Mouse (Mus musculus) MN1 (cell line): ENCODE results near the gene Msi1.
"Not testable (repeated sequence)": the region's sequence is repeated elsewhere in the genome, so short reads cannot be mapped to it uniquely, and the experiment has no call there.

ENCODE experiments used
- DNase-seq: peaks from one replicate; pipeline ENCODE4 v3.0.0-alpha.2; 2016; ENCODE audit warnings: low spot score

The Msi1 gene

DNA sequence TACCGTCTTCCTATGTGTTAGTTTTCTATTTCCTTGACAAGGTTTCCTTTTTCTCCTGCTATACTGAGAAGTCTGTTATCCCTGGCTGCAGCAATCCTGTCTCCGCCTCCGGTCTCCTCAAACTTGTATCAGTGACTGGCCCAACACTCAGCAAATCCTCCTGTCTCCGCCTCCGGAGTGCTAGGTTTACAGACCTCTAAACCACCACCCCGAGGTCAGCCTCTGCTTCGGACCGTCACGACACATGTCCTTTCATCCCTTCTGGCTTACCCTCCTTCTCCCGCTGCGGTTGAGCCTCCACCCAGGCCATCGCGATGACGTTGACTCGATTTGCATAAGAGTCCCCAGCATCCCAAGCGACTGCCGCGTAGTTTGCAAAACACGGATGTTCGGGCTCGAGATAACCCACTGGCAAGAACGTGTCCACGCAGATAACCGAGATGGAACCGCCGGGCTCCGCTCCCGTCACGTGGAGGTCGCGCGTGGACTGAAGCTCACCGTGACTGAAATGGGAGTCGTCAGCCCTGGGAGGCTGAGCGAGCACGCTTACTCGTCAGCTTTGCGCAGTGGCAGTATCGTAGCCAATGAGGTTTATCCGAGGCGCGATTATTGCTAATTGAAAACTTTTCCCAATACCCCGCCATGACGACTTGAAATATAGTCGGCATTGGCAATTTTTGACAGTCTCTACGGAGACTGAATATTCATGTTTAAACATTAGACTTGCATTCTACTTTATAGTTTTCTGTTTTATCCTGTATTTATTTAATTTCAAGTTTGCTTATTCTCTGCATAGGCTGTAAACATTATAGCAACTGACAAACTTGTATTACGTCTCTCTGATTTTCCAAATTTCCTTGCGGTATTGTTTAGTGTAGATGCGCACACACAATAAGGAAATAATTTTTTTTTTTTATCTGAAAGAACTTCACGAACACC lies 60.6 kb downstream of the Msi1 start:
- DNase-seq, result peak; percentile 93

DNA sequence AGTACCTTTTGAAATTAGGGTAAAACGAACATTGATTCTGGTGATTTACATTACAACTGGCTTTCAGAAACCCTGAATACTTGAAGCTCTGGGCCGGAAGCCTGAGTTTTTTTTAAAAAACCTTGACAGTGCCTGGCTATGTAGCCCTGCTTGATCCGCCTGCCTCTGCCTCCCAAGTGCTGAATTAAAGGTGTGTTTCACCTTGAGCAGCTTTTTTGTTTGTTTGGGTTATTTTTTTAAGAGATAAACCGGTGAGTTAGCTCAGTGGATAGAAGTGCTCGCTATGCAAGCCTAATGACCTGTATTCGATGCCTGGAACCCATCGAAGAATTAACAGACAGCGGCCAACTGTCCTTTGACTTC lies 61.2 kb downstream of the Msi1 start:
- no peak for DNase-seq

DNA sequence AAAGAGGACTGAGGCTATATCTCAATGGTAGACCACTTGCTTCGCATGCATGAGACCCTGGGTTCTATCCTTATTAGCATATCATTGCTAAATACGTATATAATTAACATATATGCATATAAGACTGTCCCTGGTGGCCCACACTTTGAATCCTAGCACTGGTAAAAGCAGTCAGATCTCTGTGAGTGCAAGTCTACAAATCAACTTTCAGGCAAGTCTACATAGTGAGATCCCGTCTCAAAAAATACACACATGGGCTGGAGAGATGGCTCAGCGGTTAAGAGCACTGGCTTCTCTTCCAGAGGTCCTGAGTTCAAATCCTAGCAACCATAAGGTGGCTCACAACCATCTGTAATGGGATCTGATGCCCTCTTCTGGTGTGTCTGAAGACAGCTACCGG lies 61.7 kb downstream of the Msi1 start:
- peak; percentile 43 for DNase-seq

DNA sequence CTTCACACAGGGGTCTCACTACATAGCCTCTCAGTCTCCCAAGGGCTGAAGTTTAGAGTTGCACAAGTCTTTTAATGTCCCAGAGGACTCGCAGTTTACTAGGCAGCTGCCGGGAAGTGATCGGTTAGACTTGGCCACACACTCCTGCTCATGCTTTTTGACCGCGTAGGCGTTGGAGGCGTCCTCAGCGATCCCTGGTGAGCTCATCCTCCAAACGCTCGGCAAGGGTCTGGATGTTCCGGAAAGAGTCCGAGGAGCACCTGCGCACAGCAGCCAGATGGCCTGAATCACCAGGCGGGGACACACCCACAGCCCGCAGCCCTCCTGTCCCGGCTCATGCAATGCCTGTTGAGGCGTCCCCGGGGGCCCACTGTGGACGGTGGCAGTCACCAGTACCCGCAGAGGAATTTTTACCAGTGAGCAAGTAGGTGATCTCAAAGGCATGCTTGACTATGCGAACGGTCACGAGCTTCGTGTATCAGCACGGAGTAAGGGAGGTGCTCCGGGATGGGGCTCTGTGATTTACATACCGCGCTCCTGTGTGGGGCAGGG lies 62.4 kb downstream of the Msi1 start:
- DNase-seq, result peak; percentile 90

DNA sequence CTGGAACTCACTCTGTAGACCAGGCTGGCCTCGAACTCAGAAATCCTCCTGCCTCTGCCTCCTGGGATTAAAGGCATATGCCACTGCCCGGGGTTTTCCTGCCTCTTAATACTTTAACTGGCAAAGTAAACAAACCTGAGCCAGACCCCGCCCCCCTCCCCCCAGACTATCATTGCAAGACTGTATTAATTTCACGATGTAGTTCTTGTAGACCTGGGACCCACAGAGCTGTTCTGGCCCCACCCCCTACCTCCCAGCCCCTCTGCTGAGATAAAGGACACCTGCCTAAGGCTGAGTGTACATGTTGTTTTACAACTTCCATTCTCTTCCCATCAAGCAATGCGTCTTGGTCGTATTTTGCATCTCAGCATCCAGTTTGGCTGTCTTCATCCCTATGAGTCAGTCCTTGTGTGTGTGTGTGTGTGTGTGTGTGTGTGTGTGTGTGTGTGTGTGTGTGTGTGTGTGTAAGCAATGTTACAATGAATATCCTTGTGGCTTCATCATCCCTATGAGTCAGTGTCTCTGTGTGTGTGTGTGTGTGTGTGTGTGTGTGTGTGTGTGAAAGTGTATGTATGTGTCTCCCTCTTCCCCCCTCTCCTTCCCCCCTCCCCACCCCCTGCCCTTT lies 63.4 kb downstream of the Msi1 start:
- DNase-seq, result peak; percentile 57

DNA sequence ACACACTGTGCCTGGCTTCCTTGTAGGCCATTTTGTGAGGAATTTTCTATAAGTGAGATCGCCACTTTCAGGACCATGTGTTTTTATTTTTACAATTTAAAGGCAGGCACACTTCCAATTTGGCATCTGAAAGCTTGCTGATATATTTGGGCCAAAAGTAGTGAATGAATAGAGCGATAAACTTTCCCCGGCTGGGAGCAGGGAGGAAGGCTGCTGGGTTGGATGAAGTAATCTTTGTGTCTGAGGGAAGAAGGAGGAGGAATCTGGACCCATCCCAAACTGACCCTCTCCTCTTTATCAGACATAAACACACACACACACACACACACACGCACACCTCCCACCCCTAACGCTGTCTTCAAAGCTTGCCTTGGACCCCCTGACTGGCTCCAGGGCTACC lies 64.0 kb downstream of the Msi1 start:
- DNase-seq, result no peak

DNA sequence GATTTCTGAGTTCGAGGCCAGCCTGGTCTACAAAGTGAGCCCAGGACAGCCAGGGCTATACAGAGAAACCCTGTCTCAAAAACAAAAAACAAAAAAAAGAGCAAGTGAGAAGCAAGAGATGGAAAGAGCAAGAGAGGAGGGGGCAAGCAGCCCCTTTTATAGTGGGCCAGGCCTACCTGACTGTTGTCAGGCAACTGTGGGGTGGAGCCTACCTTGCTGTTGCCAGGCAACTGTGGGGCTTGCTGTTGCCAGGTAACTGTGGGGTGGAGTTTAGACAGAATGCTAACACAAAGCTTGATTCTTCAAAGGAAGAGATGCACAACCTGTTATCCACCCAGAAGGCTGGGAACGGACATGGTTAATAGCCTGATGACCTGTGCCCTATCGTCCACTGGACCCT lies 66.2 kb downstream of the Msi1 start:
- DNase-seq, result not testable (repeated sequence)

DNA sequence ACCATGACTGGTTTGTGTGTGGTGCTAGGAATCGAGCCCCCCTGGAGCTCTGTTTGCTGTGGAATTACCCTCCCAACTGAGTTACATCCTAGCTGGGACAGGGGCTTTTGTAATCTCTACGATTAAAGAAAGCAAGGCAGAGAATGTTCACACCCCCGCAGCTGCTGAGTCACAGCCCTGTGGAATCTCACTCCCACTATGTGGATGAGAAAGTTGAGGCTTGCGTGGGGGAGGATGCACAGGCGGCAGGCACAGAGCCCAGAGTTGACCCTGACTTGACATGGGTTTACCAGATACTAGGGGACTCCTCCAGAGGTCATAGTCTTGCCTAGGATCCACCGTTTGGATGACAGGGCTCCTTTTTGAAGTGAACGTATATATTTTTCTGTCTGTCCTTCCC lies 67.6 kb downstream of the Msi1 start:
- no peak for DNase-seq

DNA sequence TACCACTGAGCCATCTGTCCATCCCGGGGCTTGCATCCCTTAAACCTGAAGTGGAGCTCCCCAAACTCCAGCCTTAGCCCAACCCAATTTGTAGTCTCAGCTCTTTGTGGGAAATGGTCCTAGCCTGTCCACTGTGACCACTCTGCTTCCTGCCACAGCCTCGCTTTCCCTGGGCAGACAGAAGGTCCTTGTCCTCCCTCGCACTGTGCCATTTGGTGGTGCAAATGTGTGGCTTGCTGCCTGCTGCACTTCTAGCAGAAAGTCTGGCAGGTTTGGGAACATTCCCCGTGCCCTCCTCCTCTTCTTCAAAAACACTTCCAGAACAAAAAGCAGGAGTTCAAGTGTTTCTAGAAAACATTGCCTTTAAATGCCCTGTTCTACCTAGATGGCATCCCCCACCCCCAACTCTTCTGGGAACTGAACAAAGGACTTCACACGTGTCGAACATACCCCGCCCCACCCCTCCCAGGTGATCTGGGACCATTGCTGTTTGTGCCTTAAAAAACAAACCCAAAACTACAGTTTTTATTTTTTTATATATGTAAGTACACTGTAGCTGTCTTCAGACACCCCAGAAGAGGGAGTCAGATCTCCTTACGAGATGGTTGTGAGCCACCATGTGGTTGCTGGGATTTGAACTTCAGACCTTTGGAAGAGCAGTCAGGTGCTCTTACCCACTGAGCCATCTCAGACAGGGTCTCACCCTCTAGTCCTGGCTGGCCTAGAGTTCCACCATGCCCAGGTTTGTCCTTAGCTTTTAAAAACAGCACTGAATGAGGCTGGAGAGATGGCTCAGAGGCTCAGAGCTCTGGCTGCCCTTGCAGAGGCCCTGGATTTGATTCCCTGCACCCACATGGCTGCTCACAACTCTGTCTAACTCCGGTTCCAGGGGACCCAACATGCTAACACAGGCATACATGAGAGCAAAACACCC lies 69.2 kb downstream of the Msi1 start:
- DNase-seq, result no peak

DNA sequence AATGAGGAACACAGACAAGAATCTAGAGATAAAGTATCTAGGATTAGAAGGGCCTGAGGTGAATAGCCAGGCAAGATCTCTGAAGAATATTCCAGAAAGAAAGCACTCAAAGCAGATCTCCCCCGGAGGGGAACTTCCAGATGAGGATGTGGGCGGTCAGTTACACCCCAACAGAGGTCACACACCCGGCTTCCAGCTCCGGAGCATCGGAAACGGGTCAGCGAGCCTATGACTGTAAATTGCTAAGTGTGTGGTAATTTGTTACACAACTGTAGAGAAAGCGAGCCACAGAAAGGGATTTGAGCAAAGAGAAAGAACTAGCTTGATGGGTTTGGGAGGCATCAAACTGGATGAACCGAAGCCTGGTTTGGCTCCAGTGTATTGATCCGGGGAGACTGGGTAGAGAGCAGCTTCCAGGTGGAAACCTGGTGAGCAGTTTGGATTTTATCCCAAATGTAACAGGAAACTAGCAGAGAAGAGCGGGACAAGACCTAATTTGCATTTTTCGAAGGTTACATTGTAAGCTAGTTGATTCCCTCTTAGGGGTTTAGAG lies 71.1 kb downstream of the Msi1 start:
- DNase-seq, result no peak

DNA sequence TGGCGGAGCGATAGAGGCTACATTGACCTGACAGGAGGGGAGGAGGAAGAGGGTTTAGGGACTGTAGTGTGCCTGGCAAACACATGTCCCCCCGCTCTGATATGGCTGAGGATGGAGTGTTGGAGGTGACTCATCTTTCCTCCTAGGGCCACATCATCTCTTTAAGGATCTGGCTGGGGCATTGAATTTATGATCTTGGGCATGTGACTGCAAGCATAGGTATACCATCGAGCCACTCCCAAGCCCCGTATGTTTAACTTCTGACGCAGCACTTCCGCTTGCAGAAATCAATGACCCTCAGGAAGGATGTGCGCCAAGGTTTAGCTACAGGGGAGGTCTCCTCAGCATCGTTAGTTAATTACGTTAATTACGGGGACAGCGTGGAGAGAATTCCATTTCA lies 73.6 kb downstream of the Msi1 start:
- peak; percentile 23 for DNase-seq
